Mouse (Mus musculus) embryonic fibroblast, embryonic 13.5 days (primary cell): ENCODE measurements around the gene Rap2b. TPM values are rescaled to one million over a fixed set of nuclear protein-coding genes. Genes with fewer than 3 reads are reported as not detected.

ENCODE experiments used
- H3K27ac ChIP-seq: 2 replicates; pipeline ENCODE4 v1.5.1; 2012; ENCODE audit warnings: low read length, control low read depth, inconsistent platforms; ENCODE audit not compliant: insufficient read depth
- H3K4me1 ChIP-seq: 2 replicates; pipeline ENCODE4 v1.6.1; 2011; ENCODE audit warnings: low read length; ENCODE audit not compliant: control insufficient read depth, insufficient read depth
- H3K4me3 ChIP-seq: 2 replicates; pipeline ENCODE4 v1.5.1; 2011; ENCODE audit warnings: mild to moderate bottlenecking, control low read depth, low read length; ENCODE audit not compliant: insufficient read depth
- CTCF ChIP-seq: IDR thresholded peaks from 2 replicates; pipeline ENCODE4 v1.5.1; 2011; ENCODE audit warnings: mild to moderate bottlenecking, control low read depth, low read length, moderate library complexity, borderline replicate concordance; ENCODE audit not compliant: insufficient read depth
- POLR2A ChIP-seq: IDR thresholded peaks from 2 replicates; pipeline ENCODE4 v1.6.1; 2011; ENCODE audit warnings: low read depth, mild to moderate bottlenecking, control low read depth, low read length, moderate library complexity
- polyA plus RNA-seq: library from polyadenylated mRNA; stranded (reverse); fragments of >200 nt; gene quantifications from 2 replicates; pipeline ENCODE4 v1.2.4, GENCODE M21; 2011; ENCODE audit warnings: low read depth; ENCODE audit not compliant: missing spikeins, insufficient read length

The Rap2b gene
- polyA plus RNA-seq, 1 experiment, result 18.8 TPM

GRCm38 (mm10) chr3:61349433-61349832 is 12.0 kb upstream of the Rap2b start:
- peaks cover 3% of the 10 kb centered on the region for H3K4me1 ChIP-seq
- TF ChIP-seq CTCF (no peak), POLR2A (no peak)
- H3K4me3 ChIP-seq, result no peak overlapping the region
- no peak overlapping the region for H3K27ac ChIP-seq

GRCm38 (mm10) chr3:61355464-61355863 is 6.0 kb upstream of the Rap2b start:
- TF ChIP-seq POLR2A (no peak), CTCF (no peak)
- Histone ChIP-seq H3K4me1 (peaks cover 2% of the 10 kb centered on the region; the same call in 1 of the 2 replicates), H3K4me3 (no peak overlapping the region), H3K27ac (no peak overlapping the region)

- Histone ChIP-seq H3K27ac (no peak overlapping the region), H3K4me1 (peaks cover 2% of the 10 kb centered on the region; the same call in 1 of the 2 replicates), H3K4me3 (no peak overlapping the region)
- no peak for TF ChIP-seq POLR2A
- no peak for TF ChIP-seq CTCF
These were observed 3.3 kb upstream of the Rap2b start for GRCm38 (mm10) chr3:61358107-61358506.

- TF ChIP-seq POLR2A, result no peak
- TF ChIP-seq CTCF, result no peak
- Histone ChIP-seq H3K4me1 (peaks cover 2% of the 10 kb centered on the region; the same call in 1 of the 2 replicates), H3K4me3 (no peak overlapping the region), H3K27ac (no peak overlapping the region)
These were observed 2.6 kb upstream of the Rap2b start for GRCm38 (mm10) chr3:61358756-61359293.

- TF ChIP-seq CTCF (no peak), POLR2A (no peak)
- Histone ChIP-seq H3K4me1 (no peaks in the 10 kb centered on the region), H3K4me3 (peak overlapping the region; percentile 37), H3K27ac (peak overlapping the region; percentile 99)
These were observed 1.4 kb downstream of the Rap2b start for GRCm38 (mm10) chr3:61362821-61363160.

- H3K4me3 ChIP-seq, result peak overlapping the region; percentile 74
- H3K27ac ChIP-seq, result peak overlapping the region; percentile 99
- H3K4me1 ChIP-seq, result no peaks in the 10 kb centered on the region; the same call in 1 of the 2 replicates
- TF ChIP-seq POLR2A, result peak; percentile 79
- TF ChIP-seq CTCF, result no peak
These were observed 1.9 kb downstream of the Rap2b start for GRCm38 (mm10) chr3:61363161-61363988.

GRCm38 (mm10) chr3:61363989-61364660 is 2.7 kb downstream of the Rap2b start:
- Histone ChIP-seq H3K4me1 (no peaks in the 10 kb centered on the region; the same call in 1 of the 2 replicates), H3K4me3 (peak overlapping the region; percentile 75), H3K27ac (peak overlapping the region; percentile 85)
- TF ChIP-seq CTCF (no peak), POLR2A (peak; percentile 97)

- TF ChIP-seq CTCF, result no peak
- no peak for TF ChIP-seq POLR2A
- Histone ChIP-seq H3K4me1 (no peaks in the 10 kb centered on the region; the same call in 1 of the 2 replicates), H3K27ac (peak overlapping the region; percentile 70), H3K4me3 (peak overlapping the region; percentile 75)
These were observed 3.2 kb downstream of the Rap2b start for GRCm38 (mm10) chr3:61364661-61364977.

GRCm38 (mm10) chr3:61364978-61365778 is 3.7 kb downstream of the Rap2b start:
- Histone ChIP-seq H3K4me1 (no peaks in the 10 kb centered on the region; the same call in 1 of the 2 replicates), H3K27ac (peak overlapping the region; percentile 70), H3K4me3 (peak overlapping the region; percentile 75)
- TF ChIP-seq POLR2A, result peak; percentile 20; the same call in 1 of the 2 replicates
- TF ChIP-seq CTCF, result no peak
